Mouse (Mus musculus): ENCODE measurements around the gene Prph. TPM values are rescaled to one million over a fixed set of nuclear protein-coding genes. Genes with fewer than 3 reads are reported as not detected.

The Prph gene
- polyA plus RNA-seq, 1 experiment: 2.3 TPM

DNA sequence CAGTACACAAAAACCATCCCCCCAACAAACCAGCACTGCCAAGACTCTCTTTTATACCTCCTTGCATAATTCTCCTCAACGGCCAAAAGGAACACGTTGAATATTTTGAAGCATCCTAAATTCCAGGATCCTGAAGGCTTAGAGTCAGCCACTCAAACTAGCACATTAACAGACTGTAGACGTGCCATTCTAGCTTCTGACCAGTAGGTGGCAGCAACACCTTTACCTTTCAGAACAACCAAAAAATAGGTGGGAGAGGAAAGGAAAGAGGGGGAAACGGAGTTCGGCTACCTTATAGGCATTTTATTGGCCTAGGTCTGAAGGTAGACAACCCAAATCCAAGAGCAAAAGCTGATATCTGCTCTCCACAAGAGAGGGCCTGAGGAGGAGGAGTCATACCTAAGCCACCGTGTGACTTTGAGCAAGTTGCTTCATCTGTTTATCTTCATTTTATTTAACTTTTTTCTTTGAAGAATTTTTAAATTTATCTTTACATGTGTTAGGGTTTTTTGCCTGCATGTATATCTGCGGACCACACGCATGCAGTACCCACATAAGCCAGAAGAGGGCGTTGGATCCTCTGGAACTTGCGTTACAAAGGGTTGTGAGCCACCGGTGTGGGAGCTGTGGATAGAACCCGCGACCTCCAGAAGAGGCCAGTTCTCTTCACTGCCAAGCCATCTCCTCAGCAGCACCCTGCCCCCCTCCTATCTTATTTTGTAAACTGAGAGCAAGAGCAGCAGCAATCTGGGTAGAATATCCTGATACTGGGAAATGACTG, 5.3 kb upstream of the Prph start:
- H3K4me1 ChIP-seq (replicated peaks; ENCODE audit: control insufficient read depth, insufficient read depth, low read length): 0 out of 2 replicates have a peak, but pooled peaks cover 2% of the 10 kb centered on the region
- no peak overlapping the region for H3K4me3 ChIP-seq (ENCODE audit: control insufficient read depth, insufficient read depth, low read length)
- no peak overlapping the region for H3K27ac ChIP-seq (ENCODE audit: control insufficient read depth, insufficient read depth, low read length)
- no peaks in the 10 kb centered on the region for H3K36me3 ChIP-seq (ENCODE audit: control insufficient read depth, insufficient read depth, low read length)
- peak; percentile 35 for DNase-seq
- TF ChIP-seq POLR2A (IDR thresholded peaks at IDR 0.05; ENCODE audit: control insufficient read depth, extremely low read depth, insufficient read depth, low read length, poor library complexity) (no peak), CTCF (IDR thresholded peaks at IDR 0.05; ENCODE audit: borderline replicate concordance, control insufficient read depth, extremely low read depth, insufficient read depth, low read length, poor library complexity) (0 out of 2 replicates have a peak, but pooled peaks have one; percentile 61)
- 39% methylated on average over 13 of the region's 13 CpGs for WGBS
- H3K27me3 ChIP-seq (ENCODE audit: control insufficient read depth, insufficient read depth, low read length): peaks cover under 1% of the 10 kb centered on the region; the same call in 1 of the 2 replicates

DNA sequence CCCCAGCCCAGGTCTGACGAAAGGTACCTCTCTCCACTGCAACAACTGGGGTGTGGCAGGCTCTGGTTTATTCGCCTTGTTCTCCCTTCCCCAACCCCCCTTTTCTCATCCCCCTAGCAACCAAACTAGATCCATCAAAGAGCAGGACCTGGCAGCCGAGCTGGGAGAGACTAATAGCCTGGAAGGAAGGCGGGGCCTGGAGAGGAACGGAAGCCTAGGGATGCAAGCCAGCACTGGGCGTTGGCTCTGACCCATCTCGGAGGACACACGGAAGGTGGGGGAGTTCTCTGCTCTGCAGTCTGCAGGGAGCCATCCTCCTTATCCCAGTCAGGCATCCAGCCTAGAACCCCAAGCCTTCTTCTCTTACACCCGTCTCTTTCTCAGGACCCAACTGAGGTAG, 1.6 kb upstream of the Prph start:
- DNase-seq: no peak
- H3K36me3 ChIP-seq (ENCODE audit: control insufficient read depth, insufficient read depth, low read length): no peaks in the 10 kb centered on the region
- H3K27ac ChIP-seq (ENCODE audit: control insufficient read depth, insufficient read depth, low read length): no peak overlapping the region
- H3K27me3 ChIP-seq (ENCODE audit: control insufficient read depth, insufficient read depth, low read length): peaks cover 16% of the 10 kb centered on the region; the same call in 1 of the 2 replicates
- peaks cover 9% of the 10 kb centered on the region; the same call in 1 of the 2 replicates for H3K4me1 ChIP-seq (replicated peaks; ENCODE audit: control insufficient read depth, insufficient read depth, low read length)
- no peak for TF ChIP-seq CTCF (IDR thresholded peaks at IDR 0.05; ENCODE audit: borderline replicate concordance, control insufficient read depth, extremely low read depth, insufficient read depth, low read length, poor library complexity)
- TF ChIP-seq POLR2A (IDR thresholded peaks at IDR 0.05; ENCODE audit: control insufficient read depth, extremely low read depth, insufficient read depth, low read length, poor library complexity): no peak
- 87% methylated on average over 9 of the region's 9 CpGs for WGBS
- H3K4me3 ChIP-seq (ENCODE audit: control insufficient read depth, insufficient read depth, low read length): no peak overlapping the region

DNA sequence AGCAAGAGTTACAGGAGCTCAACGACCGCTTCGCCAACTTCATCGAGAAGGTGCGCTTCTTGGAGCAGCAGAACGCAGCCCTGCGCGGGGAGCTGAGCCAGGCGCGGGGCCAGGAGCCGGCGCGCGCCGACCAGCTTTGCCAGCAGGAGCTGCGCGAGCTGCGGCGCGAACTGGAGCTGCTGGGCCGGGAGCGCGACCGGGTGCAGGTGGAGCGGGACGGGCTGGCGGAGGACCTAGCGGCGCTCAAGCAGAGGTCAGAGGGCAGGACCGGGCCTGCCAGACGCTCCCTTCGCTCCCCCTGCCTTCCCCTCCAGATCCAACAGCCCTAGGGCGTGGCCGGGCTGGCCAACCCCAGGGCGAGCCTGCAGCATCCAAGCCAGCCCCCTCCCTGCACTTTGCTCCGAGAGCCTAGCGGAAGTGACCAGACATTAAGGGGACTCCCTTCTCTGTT, 562 bp downstream of the Prph start:
- Histone ChIP-seq H3K4me1 (replicated peaks; ENCODE audit: control insufficient read depth, insufficient read depth, low read length) (peaks cover 9% of the 10 kb centered on the region; the same call in 1 of the 2 replicates), H3K27ac (ENCODE audit: control insufficient read depth, insufficient read depth, low read length) (no peak overlapping the region), H3K36me3 (ENCODE audit: control insufficient read depth, insufficient read depth, low read length) (no peaks in the 10 kb centered on the region), H3K4me3 (ENCODE audit: control insufficient read depth, insufficient read depth, low read length) (no peak overlapping the region), H3K27me3 (ENCODE audit: control insufficient read depth, insufficient read depth, low read length) (peaks cover 16% of the 10 kb centered on the region; the same call in 1 of the 2 replicates)
- WGBS: 3% methylated on average over 37 of the region's 37 CpGs
- no peak for DNase-seq
- TF ChIP-seq CTCF (IDR thresholded peaks at IDR 0.05; ENCODE audit: borderline replicate concordance, control insufficient read depth, extremely low read depth, insufficient read depth, low read length, poor library complexity) (no peak), POLR2A (IDR thresholded peaks at IDR 0.05; ENCODE audit: control insufficient read depth, extremely low read depth, insufficient read depth, low read length, poor library complexity) (no peak)

DNA sequence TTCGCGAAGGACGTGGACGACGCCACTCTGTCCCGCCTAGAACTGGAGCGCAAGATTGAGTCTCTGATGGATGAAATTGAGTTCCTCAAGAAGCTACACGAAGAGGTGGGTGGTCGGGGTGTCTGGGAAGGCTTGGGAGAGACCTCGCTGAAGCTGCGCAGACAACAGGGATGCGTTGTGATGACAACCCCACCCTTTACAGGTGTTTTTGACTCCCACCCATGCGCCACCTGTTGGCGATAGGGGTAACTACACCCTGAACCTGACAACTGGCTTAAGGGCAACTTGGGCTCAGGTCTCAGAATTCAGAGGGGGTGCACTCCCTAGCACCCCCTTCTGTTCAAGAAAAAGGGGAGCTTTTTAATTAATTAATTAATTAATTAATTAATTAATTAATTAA, 1.4 kb downstream of the Prph start:
- H3K4me3 ChIP-seq (ENCODE audit: control insufficient read depth, insufficient read depth, low read length): no peak overlapping the region
- no peak overlapping the region for H3K27ac ChIP-seq (ENCODE audit: control insufficient read depth, insufficient read depth, low read length)
- 23% methylated on average over 14 of the region's 14 CpGs for WGBS
- peaks cover 6% of the 10 kb centered on the region; the same call in 1 of the 2 replicates for H3K4me1 ChIP-seq (replicated peaks; ENCODE audit: control insufficient read depth, insufficient read depth, low read length)
- H3K36me3 ChIP-seq (ENCODE audit: control insufficient read depth, insufficient read depth, low read length): no peaks in the 10 kb centered on the region
- peak; percentile 62; the same call in 1 of the 2 replicates for TF ChIP-seq CTCF (IDR thresholded peaks at IDR 0.05; ENCODE audit: borderline replicate concordance, control insufficient read depth, extremely low read depth, insufficient read depth, low read length, poor library complexity)
- TF ChIP-seq POLR2A (IDR thresholded peaks at IDR 0.05; ENCODE audit: control insufficient read depth, extremely low read depth, insufficient read depth, low read length, poor library complexity): no peak
- peak; percentile 69 for DNase-seq
- peaks cover 16% of the 10 kb centered on the region; the same call in 1 of the 2 replicates for H3K27me3 ChIP-seq (ENCODE audit: control insufficient read depth, insufficient read depth, low read length)

DNA sequence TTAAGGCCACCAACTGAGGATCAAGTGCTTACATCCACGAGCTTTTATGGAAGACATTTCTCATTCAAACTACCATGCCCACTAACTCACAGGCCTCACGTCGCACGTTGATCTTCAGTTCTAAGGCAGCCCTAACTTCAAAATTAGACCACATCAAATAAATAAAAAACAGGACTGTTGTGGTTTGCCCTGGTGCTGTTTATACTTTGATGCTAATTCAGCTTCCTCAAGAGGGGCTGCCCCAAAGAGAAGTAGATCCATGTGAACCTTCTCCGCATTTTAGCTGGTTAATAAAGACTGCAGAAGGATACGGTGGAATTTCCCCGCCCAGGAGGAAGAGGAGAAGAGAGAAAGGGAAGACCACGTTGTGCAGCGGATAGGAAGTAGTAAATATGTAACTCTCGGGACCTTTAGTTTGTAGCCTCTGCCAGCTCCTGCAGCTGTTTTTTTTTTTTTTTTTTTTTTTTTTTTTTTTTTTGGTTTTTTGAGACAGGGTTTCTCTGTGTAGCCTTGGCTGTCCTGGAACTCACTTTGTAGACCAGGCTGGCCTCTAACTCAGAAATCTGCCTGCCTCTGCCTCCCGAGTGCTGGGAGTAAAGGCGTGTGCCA, 10.7 kb downstream of the Prph start:
- Histone ChIP-seq H3K4me3 (ENCODE audit: control insufficient read depth, insufficient read depth, low read length) (no peak overlapping the region), H3K4me1 (replicated peaks; ENCODE audit: control insufficient read depth, insufficient read depth, low read length) (peaks cover 3% of the 10 kb centered on the region), H3K27me3 (ENCODE audit: control insufficient read depth, insufficient read depth, low read length) (no peaks in the 10 kb centered on the region), H3K27ac (ENCODE audit: control insufficient read depth, insufficient read depth, low read length) (no peak overlapping the region), H3K36me3 (ENCODE audit: control insufficient read depth, insufficient read depth, low read length) (no peaks in the 10 kb centered on the region)
- no peak for TF ChIP-seq POLR2A (IDR thresholded peaks at IDR 0.05; ENCODE audit: control insufficient read depth, extremely low read depth, insufficient read depth, low read length, poor library complexity)
- TF ChIP-seq CTCF (IDR thresholded peaks at IDR 0.05; ENCODE audit: borderline replicate concordance, control insufficient read depth, extremely low read depth, insufficient read depth, low read length, poor library complexity): no peak
- 24% methylated on average over 12 of the region's 12 CpGs for WGBS
- no peak for DNase-seq

DNA sequence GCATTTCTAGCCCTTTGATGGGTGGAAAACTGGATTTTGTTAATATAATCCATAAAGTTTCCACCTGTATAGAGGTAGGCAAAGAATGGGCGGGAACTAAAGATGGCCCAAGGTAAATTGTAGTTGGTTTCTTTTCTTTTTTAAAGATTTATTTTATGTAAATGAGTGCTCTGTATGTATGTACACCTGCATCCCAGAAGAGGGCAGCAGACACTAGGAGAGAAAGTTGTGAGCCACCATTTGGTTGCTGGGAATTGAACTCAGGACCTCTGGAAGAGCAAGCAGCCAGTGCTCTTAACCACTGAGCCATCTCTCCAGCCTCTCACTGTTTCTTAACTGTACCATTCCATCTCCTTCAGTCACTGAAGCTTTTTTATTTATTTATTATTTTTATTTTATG, 17.0 kb downstream of the Prph start:
- Histone ChIP-seq H3K27ac (ENCODE audit: control insufficient read depth, insufficient read depth, low read length) (no peak overlapping the region), H3K4me3 (ENCODE audit: control insufficient read depth, insufficient read depth, low read length) (no peak overlapping the region), H3K36me3 (ENCODE audit: control insufficient read depth, insufficient read depth, low read length) (no peaks in the 10 kb centered on the region), H3K4me1 (replicated peaks; ENCODE audit: control insufficient read depth, insufficient read depth, low read length) (peaks cover 13% of the 10 kb centered on the region), H3K27me3 (ENCODE audit: control insufficient read depth, insufficient read depth, low read length) (no peaks in the 10 kb centered on the region)
- DNase-seq: no peak
- WGBS: 94% methylated on average over 1 of the region's 1 CpGs
- no peak for TF ChIP-seq CTCF (IDR thresholded peaks at IDR 0.05; ENCODE audit: borderline replicate concordance, control insufficient read depth, extremely low read depth, insufficient read depth, low read length, poor library complexity)
- no peak for TF ChIP-seq POLR2A (IDR thresholded peaks at IDR 0.05; ENCODE audit: control insufficient read depth, extremely low read depth, insufficient read depth, low read length, poor library complexity)
